Mouse (Mus musculus) bone marrow macrophage, adult 2 months (primary cell): Measurements from ENCODE around the gene Slc5a2. TPM values are rescaled to one million over a fixed set of nuclear protein-coding genes. Genes with fewer than 3 reads are reported as not detected.

Experiments
- H3K27ac ChIP-seq: 2 replicates; pipeline ENCODE4 v1.5.1; 2012; ENCODE audit warnings: low read depth, low read length; ENCODE audit not compliant: insufficient read depth
- H3K4me1 ChIP-seq: 2 replicates; pipeline ENCODE4 v1.6.1; 2012; ENCODE audit warnings: low read length; ENCODE audit not compliant: control insufficient read depth, insufficient read depth
- H3K4me3 ChIP-seq: 2 replicates; pipeline ENCODE4 v1.5.1; 2012; ENCODE audit warnings: mild to moderate bottlenecking, low read length, moderate library complexity; ENCODE audit not compliant: insufficient read depth
- CTCF ChIP-seq: IDR thresholded peaks from 2 replicates; pipeline ENCODE4 v1.5.1; 2012; ENCODE audit warnings: low read depth, mild to moderate bottlenecking, low read length, moderate library complexity
- POLR2A ChIP-seq: IDR thresholded peaks from 2 replicates; pipeline ENCODE4 v1.6.1; 2012; ENCODE audit warnings: mild to moderate bottlenecking, low read depth, low read length, borderline replicate concordance
- polyA plus RNA-seq: library from polyadenylated mRNA; stranded (reverse); fragments of >200 nt; gene quantifications from 2 replicates; pipeline ENCODE4 v1.2.4, GENCODE M21; 2012; ENCODE audit not compliant: missing spikeins, insufficient read depth, insufficient read length

Gene Slc5a2
- polyA plus RNA-seq, 1 experiment = not detected

DNA sequence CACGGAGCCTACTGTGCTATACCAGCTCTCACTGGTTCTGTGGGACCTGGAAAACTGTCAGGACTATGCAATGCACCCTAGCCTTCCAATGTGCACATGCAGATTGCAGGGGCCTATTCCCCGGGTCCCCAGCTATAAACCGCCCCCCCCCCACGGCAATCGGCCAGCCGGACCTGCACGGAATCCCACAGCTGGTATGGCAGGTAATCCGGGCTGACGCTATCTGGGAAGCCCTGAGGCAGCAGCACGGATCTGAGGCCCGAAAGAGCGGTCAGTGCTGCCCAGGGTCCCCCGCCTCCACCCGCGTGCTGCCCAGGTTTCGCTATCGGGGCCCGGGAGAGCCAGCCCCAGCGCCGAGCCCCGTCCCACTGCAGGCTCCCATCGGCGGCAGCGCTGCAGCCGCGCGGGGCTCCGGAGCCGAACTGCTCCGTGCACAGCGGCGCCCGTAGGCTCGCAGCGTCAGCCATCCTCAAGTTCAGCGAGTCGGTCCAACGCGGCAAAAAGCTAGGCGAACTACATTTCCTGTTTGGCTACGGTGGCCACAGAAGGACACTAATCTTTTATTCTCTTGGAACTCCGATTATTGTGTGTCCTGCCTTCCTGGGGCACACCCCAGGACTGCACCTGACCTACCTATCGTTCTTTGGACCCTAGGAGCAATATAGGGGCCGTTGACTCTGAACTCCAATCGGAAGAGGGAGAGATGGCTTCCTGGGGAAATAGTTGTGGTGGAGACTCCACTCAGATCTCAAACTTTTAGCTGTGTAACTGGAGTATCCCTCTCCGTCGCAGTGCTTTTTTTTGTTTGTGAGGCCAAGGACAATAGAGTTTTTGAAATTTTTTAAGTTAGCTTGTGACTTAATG is 32.4 kb downstream of the Slc5a2 start, which contains the start of gene BC017158:
TSS of gene BC017158 (minus strand) at position 554 of the 864 bp plus-strand sequence.
- TF ChIP-seq CTCF (no peak), POLR2A (no peak)
- peak within 1 kb of the TSS; percentile 68 for H3K4me3 ChIP-seq
- peak within 1 kb of the TSS; percentile 26 for H3K27ac ChIP-seq
- peaks cover 28% of the 10 kb centered on the region for H3K4me1 ChIP-seq

DNA sequence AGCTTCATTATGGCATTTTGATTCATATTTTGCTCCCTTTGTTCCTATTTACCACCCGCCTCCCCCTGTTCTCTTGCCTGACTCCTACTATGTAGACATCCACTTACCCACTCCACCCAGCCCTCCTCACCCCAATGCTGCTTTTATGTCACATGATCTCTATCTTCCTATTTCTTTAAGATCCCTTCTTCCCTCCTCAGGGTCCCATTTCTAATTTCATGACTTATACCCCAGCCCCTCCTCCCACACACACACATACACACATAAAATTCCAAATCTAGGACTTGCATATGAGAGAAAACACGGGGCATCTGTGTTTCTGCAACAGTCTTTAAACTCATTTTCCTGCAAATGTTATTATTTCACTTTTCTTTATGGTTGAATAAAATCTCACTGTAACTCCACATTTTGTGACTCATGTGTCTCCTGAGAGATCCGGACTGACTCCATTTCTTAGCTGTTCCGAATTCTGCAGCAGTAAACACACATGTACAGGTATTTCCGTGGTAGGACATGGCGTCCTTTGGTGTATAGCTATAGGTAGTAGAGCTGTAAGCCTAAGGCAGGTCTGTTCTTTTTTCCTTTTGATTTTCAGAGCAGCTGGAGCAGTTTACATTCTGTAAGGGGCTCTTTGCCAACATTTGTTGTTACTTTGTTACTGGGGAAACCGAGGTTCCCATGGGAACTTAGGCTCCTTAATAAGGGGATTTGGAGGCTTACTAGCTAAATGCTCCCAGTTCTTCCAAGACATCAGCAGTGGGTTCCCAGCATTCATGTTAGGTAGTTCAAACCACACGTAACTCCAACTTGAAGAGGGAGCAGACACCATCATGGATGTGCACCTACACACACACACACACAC is 33.3 kb downstream of the Slc5a2 start:
- TF ChIP-seq POLR2A = no peak
- TF ChIP-seq CTCF = no peak
- Histone ChIP-seq H3K27ac (no peak overlapping the region), H3K4me1 (peaks cover 29% of the 10 kb centered on the region), H3K4me3 (peak overlapping the region; percentile 68)

DNA sequence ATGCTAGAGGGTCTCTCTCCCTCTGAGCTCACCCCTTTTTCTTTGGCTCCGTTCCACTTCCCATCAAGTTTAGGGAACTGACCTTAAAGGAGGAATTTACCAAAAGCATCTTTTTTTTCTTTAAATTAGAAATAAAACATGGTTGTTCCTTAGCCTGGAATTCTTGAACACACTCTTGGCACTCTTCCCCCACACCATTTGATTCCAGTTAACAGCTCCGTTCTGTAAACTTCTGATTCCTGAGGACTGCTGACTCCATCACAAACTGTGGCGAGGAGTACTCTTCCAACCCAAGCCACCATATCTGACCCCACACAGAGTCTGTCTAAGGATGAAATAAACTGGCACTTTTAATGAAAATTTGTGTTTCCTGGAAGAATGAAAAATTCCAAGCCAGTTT is 35.5 kb downstream of the Slc5a2 start:
- no peak overlapping the region for H3K4me3 ChIP-seq
- no peak for TF ChIP-seq POLR2A
- TF ChIP-seq CTCF = no peak
- H3K4me1 ChIP-seq = peaks cover 26% of the 10 kb centered on the region
- no peak overlapping the region for H3K27ac ChIP-seq

DNA sequence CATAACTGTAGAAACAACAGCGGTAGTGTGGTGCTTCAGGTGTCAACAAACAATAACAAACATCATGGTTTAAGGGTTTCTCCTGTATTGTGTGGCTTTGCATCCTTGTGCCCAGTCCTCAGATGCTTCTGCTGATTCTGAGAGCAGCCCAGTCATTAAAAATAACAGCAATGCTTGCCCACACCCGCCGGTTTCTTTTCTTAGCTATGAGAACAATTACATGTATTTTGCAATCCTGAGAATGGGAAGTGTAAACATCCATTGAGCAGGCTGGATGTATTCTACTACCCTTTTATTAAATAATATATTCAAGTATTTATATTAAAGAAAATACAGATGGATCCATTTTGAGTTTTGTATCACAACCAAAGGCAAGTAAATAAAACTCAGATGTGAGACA is 36.7 kb downstream of the Slc5a2 start:
- Histone ChIP-seq H3K27ac (0 out of 2 replicates have a peak overlapping the region, but pooled peaks have one; percentile 34), H3K4me3 (no peak overlapping the region)

DNA sequence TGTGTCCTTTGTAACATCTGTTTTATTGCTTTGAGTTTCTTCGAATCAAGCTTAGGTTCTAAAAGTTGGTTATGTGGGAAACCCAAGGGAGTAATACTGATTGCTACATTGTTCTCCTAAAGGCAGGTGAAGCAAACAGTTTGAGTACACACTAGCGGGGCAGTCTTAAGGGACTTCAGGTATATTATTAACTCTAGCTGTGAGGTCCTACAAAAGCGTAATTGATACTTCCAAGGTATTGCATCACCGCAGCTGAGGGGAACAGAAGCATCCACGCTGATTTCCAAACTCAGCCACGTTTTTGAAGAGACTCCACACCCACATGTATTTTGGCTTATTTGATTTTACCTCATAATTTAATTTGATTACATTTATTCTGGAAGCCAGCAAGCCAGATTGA is 38.7 kb downstream of the Slc5a2 start:
- Histone ChIP-seq H3K4me3 (no peak overlapping the region), H3K4me1 (peaks cover 9% of the 10 kb centered on the region), H3K27ac (no peak overlapping the region)
- TF ChIP-seq POLR2A (no peak), CTCF (no peak)

More for the DNA sequence above, 36.7 kb downstream of the Slc5a2 start:
- TF ChIP-seq POLR2A (no peak), CTCF (no peak)
- peaks cover 18% of the 10 kb centered on the region for H3K4me1 ChIP-seq

DNA sequence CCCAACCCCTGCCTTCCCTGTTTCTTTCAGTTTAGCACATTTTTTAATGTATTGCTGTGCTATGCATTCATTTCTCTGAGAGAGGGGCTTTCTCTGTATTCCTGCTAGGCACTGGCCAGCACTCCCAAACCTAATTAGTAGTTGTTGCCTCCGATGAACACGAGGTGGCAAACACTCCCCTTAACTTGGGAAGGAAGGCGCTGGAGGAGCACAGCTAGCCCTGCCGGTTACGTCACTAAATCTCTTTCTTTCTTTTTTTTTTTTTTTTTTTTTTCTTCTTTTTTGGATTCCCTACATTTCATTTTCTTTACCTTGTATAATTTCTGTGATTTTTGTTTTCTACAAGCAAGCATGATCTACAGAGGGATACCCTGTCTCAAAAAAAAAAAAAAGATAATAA is 39.5 kb downstream of the Slc5a2 start:
- Histone ChIP-seq H3K27ac (no peak overlapping the region), H3K4me1 (peaks cover 9% of the 10 kb centered on the region), H3K4me3 (no peak overlapping the region)
- TF ChIP-seq CTCF (peak; percentile 48), POLR2A (no peak)

DNA sequence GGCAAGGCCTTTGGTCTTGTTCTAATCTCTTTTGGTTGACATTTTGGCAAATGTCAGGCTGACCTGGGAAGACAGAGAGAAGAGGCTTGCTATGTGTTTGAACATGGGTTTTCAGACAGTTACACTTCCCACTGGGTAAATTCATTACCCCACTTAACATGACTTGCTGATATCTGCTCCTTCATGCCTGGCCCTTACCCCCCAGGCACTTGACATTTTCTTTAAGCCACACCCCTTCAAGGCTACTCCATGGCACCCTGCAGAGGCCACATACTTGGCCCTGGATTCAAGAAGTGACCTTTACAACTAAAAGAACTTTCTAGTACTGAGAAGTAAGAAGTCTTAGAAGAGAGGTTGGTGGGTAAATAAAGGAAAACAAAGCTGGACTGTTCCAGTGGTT is 42.4 kb downstream of the Slc5a2 start:
- no peak overlapping the region for H3K4me3 ChIP-seq
- H3K27ac ChIP-seq = no peak overlapping the region
- TF ChIP-seq CTCF (no peak), POLR2A (no peak)
- peaks cover 28% of the 10 kb centered on the region for H3K4me1 ChIP-seq

DNA sequence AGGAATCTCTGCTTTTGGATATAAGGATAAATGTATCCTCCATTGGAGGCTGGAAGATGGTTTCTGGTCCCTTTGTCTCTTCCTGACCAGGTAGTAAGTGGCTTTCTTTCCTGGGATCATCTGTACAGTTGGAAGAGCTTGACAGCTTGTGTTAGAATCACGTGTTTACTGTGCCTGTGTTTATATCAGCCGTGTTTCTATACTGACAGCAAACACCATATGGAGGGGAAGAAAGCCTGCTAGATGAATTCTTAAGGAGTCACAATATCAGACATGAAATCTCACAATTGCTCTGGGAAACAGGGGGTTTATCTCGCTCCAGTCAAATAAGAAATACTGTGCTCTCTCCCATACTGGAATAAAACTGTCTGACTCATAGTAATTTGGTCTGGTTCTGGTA is 43.8 kb downstream of the Slc5a2 start:
- peaks cover 38% of the 10 kb centered on the region for H3K4me1 ChIP-seq
- no peak overlapping the region for H3K27ac ChIP-seq
- TF ChIP-seq CTCF (no peak), POLR2A (no peak)
- H3K4me3 ChIP-seq = no peak overlapping the region

DNA sequence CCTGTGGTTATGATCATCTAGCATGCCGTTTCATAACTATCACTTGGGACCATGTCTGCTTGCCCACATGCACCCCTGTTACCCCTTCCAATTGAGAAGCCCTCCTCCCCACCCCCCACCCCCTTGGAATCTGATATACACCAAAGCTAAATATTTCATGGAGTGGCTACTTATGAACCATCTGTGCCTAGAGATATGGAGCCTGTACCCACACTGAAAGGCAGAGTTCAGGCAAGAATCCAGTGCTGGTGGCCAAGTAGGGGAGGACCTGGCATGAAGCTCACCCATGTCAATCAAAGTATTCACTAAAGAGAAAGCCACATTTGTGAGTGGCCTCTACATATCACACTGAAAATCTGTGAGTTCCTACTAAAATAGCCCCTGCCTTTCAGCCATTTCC is 44.3 kb downstream of the Slc5a2 start:
- no peak overlapping the region for H3K4me3 ChIP-seq
- H3K27ac ChIP-seq = no peak overlapping the region
- TF ChIP-seq CTCF (no peak), POLR2A (no peak)
- H3K4me1 ChIP-seq = peaks cover 38% of the 10 kb centered on the region
